Mouse (Mus musculus) ZHBTc4 (cell line): Measurements from ENCODE around the gene Nyap2.
"Not testable (repeated sequence)": the region's sequence is repeated elsewhere in the genome, so short reads cannot be mapped to it uniquely, and the experiment has no call there.

ENCODE experiments used
- DNase-seq: peaks from one replicate; pipeline ENCODE4 v3.0.0-alpha.2; 2011; ENCODE audit warnings: low read depth, low spot score

Gene Nyap2

GRCm38 (mm10) chr1:81179725-81180124 lies 103.0 kb downstream of the Nyap2 start:
- DNase-seq: no peak

GRCm38 (mm10) chr1:81180686-81181085 lies 103.9 kb downstream of the Nyap2 start:
- DNase-seq: no peak

GRCm38 (mm10) chr1:81209536-81209935 lies 132.8 kb downstream of the Nyap2 start:
- DNase-seq: no peak

GRCm38 (mm10) chr1:81211491-81211890 lies 134.7 kb downstream of the Nyap2 start:
- no peak for DNase-seq

GRCm38 (mm10) chr1:81219790-81220189 lies 143.0 kb downstream of the Nyap2 start:
- no peak for DNase-seq

- DNase-seq: no peak
Measured at GRCm38 (mm10) chr1:81231759-81232406, 155.1 kb downstream of the Nyap2 start.

- not testable (repeated sequence) for DNase-seq
Measured at GRCm38 (mm10) chr1:81232407-81232789, 155.6 kb downstream of the Nyap2 start.

GRCm38 (mm10) chr1:81248447-81249205 lies 171.9 kb downstream of the Nyap2 start:
- no peak for DNase-seq

- no peak for DNase-seq
Measured at GRCm38 (mm10) chr1:81250068-81250467, 173.3 kb downstream of the Nyap2 start.

GRCm38 (mm10) chr1:81266441-81266840 lies 189.7 kb downstream of the Nyap2 start:
- no peak for DNase-seq

- DNase-seq: no peak
Measured at GRCm38 (mm10) chr1:81280978-81281377, 204.2 kb downstream of the Nyap2 start.

- DNase-seq: no peak
Measured at GRCm38 (mm10) chr1:81285633-81286032, 208.9 kb downstream of the Nyap2 start.

- DNase-seq: peak; percentile 58
Measured at GRCm38 (mm10) chr1:81287088-81287487, 210.3 kb downstream of the Nyap2 start.

GRCm38 (mm10) chr1:81300735-81301134 lies 224.0 kb downstream of the Nyap2 start:
- DNase-seq: peak; percentile 52

GRCm38 (mm10) chr1:81301661-81302060 lies 224.9 kb downstream of the Nyap2 start:
- peak; percentile 56 for DNase-seq

- DNase-seq: peak; percentile 5
Measured at GRCm38 (mm10) chr1:81303389-81303788, 226.6 kb downstream of the Nyap2 start.

- peak; percentile 24 for DNase-seq
Measured at GRCm38 (mm10) chr1:81307407-81307806, 230.7 kb downstream of the Nyap2 start.

- DNase-seq: no peak
Measured at GRCm38 (mm10) chr1:81307934-81308333, 231.2 kb downstream of the Nyap2 start.

GRCm38 (mm10) chr1:81310087-81310626 lies 233.4 kb downstream of the Nyap2 start:
- DNase-seq: peak; percentile 64

- DNase-seq: peak; percentile 47
Measured at GRCm38 (mm10) chr1:81316403-81316994, 239.7 kb downstream of the Nyap2 start.

GRCm38 (mm10) chr1:81316995-81317413 lies 240.3 kb downstream of the Nyap2 start:
- no peak for DNase-seq

- no peak for DNase-seq
Measured at GRCm38 (mm10) chr1:81387722-81388121, 311.0 kb downstream of the Nyap2 start.
